Mouse (Mus musculus) retina, postnatal 1 day (tissue): ENCODE measurements around the gene Ticam1.

Experiments
- DNase-seq: peaks from one replicate; pipeline ENCODE4 v3.0.0-alpha.2; 2012

Ticam1 gene

GRCm38 (mm10) chr17:56276643-56277566 is at the start of gene Ticam1:
Ticam1 (minus strand) TSS chr17:56276786.
- peak; percentile 95 for DNase-seq

DNA sequence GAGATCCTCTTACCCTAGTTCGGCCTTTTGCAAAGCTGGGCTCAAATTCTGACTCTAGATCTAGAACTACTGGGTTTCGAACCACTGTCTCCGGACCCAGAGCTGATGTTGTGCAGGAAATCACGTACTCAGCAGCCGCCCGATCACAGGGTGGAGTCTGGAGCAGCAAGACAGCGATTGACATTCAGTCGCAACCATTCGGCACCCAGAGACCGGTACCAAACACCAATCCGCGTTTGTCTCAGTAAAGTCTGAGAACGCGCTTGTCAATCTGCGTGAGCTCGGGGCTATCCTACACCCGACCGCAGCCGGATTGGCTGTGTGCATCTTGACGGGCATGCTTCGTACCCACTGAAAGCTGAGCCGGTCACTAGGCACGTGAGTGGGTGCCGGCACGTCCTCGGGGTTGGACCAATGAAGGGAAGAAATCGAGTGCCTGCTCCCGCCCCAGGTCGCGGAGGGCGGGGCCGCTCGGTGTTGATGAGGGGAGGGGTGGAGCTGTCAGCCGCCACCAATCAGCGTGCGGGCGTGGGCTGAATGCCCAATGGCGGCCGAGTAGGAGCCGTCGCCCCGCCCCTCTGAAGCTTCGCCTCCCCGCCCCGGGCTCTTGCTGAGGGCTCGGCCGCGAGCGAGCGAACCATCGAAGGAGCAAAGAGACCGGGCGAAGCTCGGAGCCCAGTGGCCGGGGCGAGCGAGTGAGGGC is 49.0 kb upstream of the Ticam1 start, which contains the start of gene Kdm4b:
TSS of gene Kdm4b (plus strand) at position 613 of the 703 bp plus-strand sequence.
- peak; percentile 100 for DNase-seq

- DNase-seq = no peak
Observed at GRCm38 (mm10) chr17:56324419-56324818, 47.8 kb upstream of the Ticam1 start.

GRCm38 (mm10) chr17:56309191-56309945 is 32.8 kb upstream of the Ticam1 start:
- DNase-seq = no peak

- DNase-seq = no peak
Observed at GRCm38 (mm10) chr17:56308088-56308487, 31.5 kb upstream of the Ticam1 start.

DNA sequence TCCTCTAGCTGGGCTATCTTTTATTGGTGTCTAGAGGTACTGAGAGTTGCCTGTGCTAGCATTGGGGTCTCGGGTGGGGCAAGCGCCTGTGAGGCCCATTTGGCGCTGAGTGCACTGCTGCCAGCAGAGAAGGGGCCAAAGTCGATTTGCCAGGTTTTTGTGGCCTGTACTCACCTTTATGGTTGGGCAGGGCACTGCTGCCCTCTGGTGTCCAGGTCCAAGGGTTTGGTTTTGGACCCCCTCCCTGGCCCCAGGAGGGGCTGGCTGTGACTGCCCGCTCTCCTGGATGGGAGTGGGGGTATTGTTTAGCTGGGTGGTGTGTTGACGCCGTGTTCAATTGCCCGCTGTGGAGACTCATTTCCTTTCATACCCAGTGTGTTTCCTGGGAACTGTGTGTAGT is 29.2 kb upstream of the Ticam1 start:
- DNase-seq = no peak

DNA sequence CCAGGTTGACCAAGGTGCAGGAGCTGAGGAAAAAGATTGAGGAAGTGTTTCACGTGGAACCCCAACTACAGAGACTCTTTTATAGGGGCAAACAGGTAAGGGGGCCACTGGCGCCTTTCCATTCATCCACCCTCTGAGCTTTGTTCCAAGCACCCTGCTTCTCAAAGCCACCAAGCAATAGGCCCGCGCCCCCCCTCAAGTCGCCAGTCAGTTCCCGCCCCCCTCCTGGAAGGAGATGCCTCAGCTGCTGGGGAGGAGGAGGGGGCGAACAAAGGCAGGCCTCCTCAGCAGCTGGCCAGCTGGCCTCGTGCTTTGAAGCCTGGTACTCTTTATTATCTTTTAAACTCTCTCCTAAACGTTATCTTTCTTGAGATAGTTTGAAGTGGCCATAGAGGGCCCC is 28.6 kb upstream of the Ticam1 start:
- no peak for DNase-seq

- DNase-seq = no peak
Observed at GRCm38 (mm10) chr17:56304718-56305117, 28.1 kb upstream of the Ticam1 start.

DNA sequence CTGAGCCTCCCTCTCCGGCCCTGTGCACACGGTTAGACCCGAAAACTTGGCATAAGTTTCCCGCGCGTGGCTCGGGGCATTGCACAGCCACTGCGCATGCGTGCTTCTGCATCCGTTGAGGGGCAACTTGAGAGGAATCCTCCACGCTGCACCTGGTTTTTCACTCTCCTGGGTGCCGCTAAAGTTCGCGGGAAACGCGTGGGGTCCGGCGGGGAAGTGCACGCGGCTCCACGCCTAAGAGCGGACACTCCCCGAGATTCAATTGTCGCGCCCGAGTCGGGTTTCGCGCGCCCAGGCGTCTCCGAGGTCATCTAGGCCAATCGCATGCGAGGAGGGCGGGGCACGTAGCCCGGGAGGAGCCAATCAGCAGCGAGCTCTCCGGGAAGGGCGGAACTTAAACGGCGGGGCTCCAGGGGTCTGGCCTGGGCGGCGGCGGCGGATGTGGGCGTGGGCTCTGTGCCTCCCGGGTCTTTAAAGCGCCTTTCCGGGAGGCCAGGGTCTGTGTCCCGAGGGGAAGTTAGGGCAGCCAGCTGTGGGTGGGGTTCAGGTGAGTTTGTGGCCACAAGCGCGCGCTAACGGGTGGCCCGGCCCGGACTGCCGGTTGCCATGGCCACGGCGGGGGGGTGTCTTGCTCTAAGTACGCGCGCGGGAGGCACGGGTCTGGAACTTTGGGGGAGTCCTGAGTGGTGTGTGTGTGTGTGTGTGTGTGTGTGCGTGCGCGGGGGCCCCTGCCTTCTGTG is 27.4 kb upstream of the Ticam1 start:
- peak; percentile 98 for DNase-seq

- peak; percentile 95 for DNase-seq
Observed at GRCm38 (mm10) chr17:56303160-56303846, 26.7 kb upstream of the Ticam1 start, which contains the start of gene Uhrf1. Uhrf1 (plus strand) TSS chr17:56303321.

DNA sequence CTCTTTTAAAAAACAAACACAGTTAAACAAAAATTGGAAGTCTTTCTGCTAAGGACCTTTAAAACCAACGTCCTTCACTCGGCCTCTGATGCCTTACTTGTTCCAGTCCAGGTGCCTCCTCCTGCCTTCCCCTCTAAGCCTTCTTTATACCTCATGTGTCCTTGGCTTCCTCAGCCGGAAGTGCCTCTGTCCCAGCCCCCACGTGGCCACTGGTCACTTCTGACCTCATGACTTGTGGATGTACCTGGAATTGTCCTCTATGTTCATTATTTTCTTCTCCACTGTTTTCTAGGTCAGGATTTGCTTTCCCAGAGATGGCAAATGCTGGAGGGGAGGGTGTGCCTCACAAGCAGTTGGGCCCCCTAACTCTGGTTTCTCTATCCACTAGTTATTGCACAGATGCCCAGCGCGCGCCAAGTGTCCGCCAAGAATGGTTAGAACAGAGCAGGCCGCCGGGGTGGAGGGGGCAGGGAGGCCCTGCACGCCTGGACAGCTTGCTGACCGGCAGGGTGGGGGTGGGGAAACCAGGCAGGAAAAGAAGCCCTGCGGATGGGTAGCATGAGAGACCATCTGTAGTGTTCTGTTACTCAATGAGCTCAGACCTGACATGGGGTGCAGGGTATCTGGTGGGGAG is 25.9 kb upstream of the Ticam1 start:
- peak; percentile 79 for DNase-seq

DNA sequence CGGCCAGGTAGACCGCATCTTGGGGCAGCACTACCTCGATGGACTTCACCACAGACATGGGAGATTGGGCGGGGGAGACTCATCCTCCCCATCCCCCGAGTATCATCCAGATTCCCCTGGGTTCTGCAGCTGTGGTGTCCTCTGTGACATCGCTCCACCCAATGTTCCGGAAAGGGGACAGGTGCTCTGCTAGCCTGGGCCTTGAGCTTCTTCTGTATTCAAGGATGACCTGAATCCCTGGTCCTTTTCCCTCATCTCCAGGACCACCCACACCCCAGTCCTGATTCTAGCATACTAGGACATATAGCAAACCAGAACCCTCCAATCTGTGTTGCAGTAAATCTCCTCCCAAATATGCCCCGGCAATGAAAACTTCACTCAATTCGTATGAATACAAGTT is 23.6 kb upstream of the Ticam1 start, which contains the start of gene Arrdc5:
TSS of gene Arrdc5 (minus strand) at position 101 of the 400 bp plus-strand sequence.
- no peak for DNase-seq

DNA sequence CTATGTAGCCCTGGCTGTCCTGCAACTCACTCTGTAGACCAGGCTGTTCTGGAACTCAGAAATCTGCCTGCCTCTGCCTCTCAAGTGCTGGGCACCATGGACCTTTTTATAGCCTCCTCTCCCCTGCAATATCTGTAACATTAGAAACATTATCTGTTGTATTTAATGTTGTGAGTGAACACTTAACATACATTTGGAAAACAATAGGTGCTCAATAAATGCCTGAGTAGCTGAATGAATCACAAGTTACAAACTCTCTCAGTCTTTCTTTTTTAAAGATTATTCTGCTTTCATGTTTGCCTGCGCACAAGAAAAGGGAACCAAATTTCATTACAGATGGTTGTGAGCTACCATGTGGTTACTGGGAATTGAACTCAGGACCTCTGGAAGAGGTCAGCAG is 21.7 kb upstream of the Ticam1 start:
- DNase-seq = no peak

- no peak for DNase-seq
Observed at GRCm38 (mm10) chr17:56296201-56296600, 19.6 kb upstream of the Ticam1 start.

GRCm38 (mm10) chr17:56294241-56294640 is 17.7 kb upstream of the Ticam1 start:
- no peak for DNase-seq

DNA sequence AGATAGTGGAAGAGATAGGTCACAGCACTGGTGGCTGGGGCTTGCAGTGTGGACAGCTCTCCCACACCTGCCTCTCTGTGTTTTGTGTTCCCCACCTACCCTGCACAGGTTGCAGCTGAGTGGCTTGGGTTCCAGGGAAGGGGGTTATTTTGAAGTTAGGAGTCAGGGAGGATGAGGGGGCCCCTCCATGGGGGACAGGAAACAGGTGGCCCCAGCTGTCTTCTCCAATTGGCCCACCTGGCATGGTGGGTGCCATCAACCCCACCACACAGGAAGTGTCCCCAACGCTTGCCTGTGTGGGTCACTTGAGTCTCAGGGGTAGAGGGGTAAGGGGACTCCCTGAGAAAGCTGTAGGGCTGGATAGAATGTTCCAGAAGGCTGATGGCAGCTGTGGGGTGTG is 16.7 kb upstream of the Ticam1 start:
- DNase-seq = no peak

DNA sequence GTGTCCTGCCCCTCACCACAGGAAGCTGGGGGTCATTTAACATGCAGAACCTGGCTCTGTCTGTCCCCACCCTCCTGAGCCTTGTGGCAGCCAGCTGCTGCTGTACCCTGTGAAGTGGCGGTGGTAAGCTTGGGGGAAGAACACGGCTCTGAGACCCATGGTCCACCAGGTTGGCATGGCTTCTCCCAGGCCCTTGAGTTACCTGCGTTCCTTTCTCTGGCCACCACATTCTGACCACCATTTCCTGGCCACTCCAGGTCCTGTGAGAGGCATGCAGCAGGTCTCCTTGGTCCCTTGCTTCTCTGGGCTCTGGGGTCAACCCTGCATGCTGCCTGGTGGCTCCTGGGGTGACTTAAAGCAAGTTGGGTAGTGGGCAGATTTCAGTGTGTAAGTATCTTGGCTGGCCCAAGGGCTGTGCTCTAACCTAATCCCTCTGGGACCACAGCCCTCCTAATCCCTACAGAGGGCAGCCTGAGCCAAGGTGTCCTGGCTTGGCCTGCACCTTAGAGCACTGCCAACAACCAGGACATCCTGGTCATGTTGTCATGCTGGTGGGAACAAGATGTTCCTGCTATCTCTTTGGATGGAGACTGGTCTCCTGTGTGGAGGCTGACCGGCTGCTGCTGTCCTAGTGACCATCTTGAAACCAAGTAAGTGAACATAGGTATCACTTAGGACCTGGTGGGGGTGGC is 16.1 kb upstream of the Ticam1 start, which contains the start of gene Plin3:
TSS of gene Plin3 (minus strand) at position 343 of the 692 bp plus-strand sequence.
- DNase-seq = no peak

- DNase-seq = peak; percentile 25
Observed at GRCm38 (mm10) chr17:56291826-56292475, 15.4 kb upstream of the Ticam1 start.

DNA sequence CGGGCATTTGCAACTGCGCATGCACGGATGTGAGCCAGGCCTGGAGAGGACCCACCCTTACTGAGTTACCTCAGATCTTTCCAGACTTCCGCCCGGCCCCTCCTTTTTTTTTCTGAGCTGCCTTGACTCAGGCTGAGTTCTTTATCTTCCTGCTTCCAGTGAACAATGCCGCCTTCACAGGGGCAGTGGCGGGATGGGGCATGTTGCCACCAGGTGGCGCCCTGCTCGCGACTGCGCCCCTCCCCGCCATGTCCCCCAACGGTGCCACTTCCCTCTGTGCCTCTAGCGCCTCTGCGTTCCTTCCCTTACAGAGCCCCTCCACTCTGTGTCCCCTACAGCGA is 14.6 kb upstream of the Ticam1 start:
- peak; percentile 95 for DNase-seq
